ENCODE assay signal across 9 mouse cellular contexts in genomic region chr1:131078761-131079330, GRCm38 (mm10). TPM values are rescaled to one million over a fixed set of nuclear protein-coding genes. Genes with fewer than 3 reads are reported as not detected.
DNase-seq lines count a peak whose midpoint lies in the region; ATAC-seq and TF ChIP-seq lines count a peak whose summit lies in the region.
"Had no signal": no experiment of that assay in that cellular context is flagged by ENCODE, and none has a peak within 500 bp of the region (broad histone marks: within the 10 kb centered on the region; RNA-seq: fewer than 3 reads in every experiment).

No protein-coding gene starts in this region.

- POLR2A ChIA-PET in Patski (lab: Charles Lee): no interaction called here

- H3K27me3 ChIP-seq in Patski: no peaks in the 10 kb centered on the region
- H3K27me3 ChIP-seq in neural tube, embryonic 13.5 days: no peaks in the 10 kb centered on the region
- H3K27me3 ChIP-seq: liver, embryonic 15.5 days had no signal

- TF ChIP-seq CTCF in Patski (IDR thresholded peaks at IDR 0.05): no peak

- ATAC-seq in Patski: peak; percentile 29
- ATAC-seq in neural tube, embryonic 13.5 days (ENCODE audit: low read depth): peak; percentile 84
- no peak for ATAC-seq in monocyte, adult 5-6 weeks (replicated peaks; ENCODE audit: insufficient number of reproducible peaks, low FRiP score, low TSS enrichment, poor library complexity, severe bottlenecking)

- peak; percentile 82 to 87 for DNase-seq in cerebellum, postnatal 10 days
- no peak for DNase-seq in cerebellum, adult 9-10 months
- no peak for DNase-seq in Patski (ENCODE audit: low read depth, low spot score)
- DNase-seq in frontal cortex, postnatal 25 days (ENCODE audit: low spot score in 2 of 2): peak; percentile 23 to 46
- DNase-seq in layer of hippocampus, postnatal 36 days: peak; percentile 69 to 78
- DNase-seq in natural killer cell, adult 2 months (ENCODE audit: low spot score in 2 of 2): no peak

- no peaks in the 10 kb centered on the region for H3K9me3 ChIP-seq in neural tube, embryonic 13.5 days
- H3K9me3 ChIP-seq: liver, embryonic 15.5 days had no signal

- H3K4me3 ChIP-seq in neural tube, embryonic 13.5 days: no peak overlapping the region
- H3K4me3 ChIP-seq: liver, embryonic 15.5 days had no signal

- CTCF ChIA-PET in Patski (lab: Charles Lee): interaction anchor here (1.6 kb wide), 1 partner anchor 10 kb away, joined by 3 read pairs; no protein-coding TSS in a partner anchor

- H3K4me2 ChIP-seq in neural tube, embryonic 13.5 days: no peak overlapping the region
- H3K4me2 ChIP-seq: liver, embryonic 15.5 days had no signal

- H3K9ac ChIP-seq in neural tube, embryonic 13.5 days: no peak overlapping the region
- H3K9ac ChIP-seq: liver, embryonic 15.5 days had no signal

- H3K4me1 ChIP-seq in neural tube, embryonic 13.5 days (replicated peaks): peaks cover 73% of the 10 kb centered on the region

- H3K36me3 ChIP-seq in neural tube, embryonic 13.5 days: 0 out of 2 replicates have a peak, but pooled peaks cover 5% of the 10 kb centered on the region
- H3K36me3 ChIP-seq: liver, embryonic 15.5 days had no signal

- peak overlapping the region; percentile 64 for H3K27ac ChIP-seq in neural tube, embryonic 13.5 days (replicated peaks)
- H3K27ac ChIP-seq: liver, embryonic 15.5 days had no signal

- in situ Hi-C loops in Patski (cut with MboI; ENCODE audit: low pct_unique_long_range_greater_than_20kb): no loop called here

- 25% methylated on average over 3 of the region's 3 CpGs for WGBS in neural tube, embryonic 13.5 days

RNA-seq across cellular contexts. Expression of gene Mapkapk2, which starts 18.8 kb away (rescaled TPM):
- 129 TPM for polyA plus RNA-seq in Patski (2021)
- total RNA-seq in layer of hippocampus, postnatal 36 days (2021): 10 to 100 TPM; 26.6 to 32.4 TPM
- polyA plus RNA-seq in neural tube, embryonic 13.5 days (2015; fragmentation: Nextera tagmentation; extraction: Ambion mirVana): 22.3 and 22.7 TPM in 2 replicates
- 205 to 262 TPM (median 212 TPM) in 3 replicates for total RNA-seq in monocyte, adult 5-6 weeks (2017)

RNA-seq across cellular contexts. Expression of gene Il10, which starts 59.2 kb away (rescaled TPM):
- polyA plus RNA-seq in Patski (2021): 0.04 TPM
- total RNA-seq in layer of hippocampus, postnatal 36 days (2021): not detected
- polyA plus RNA-seq in neural tube, embryonic 13.5 days (2015; fragmentation: Nextera tagmentation; extraction: Ambion mirVana): not detected in 2 replicates
- total RNA-seq in monocyte, adult 5-6 weeks (2017): 0.49 to 1.5 TPM in 2 of 3 replicates, not detected in the other
- polyA plus RNA-seq: liver, embryonic 15.5 days had no signal

RNA-seq across cellular contexts. Expression of gene Dyrk3, which starts 59.3 kb away (rescaled TPM):
- 11.7 TPM for polyA plus RNA-seq in Patski (2021)
- total RNA-seq in layer of hippocampus, postnatal 36 days (2021): 10 to 100 TPM; 19.6 to 19.9 TPM
- 12.8 and 17.3 TPM in 2 replicates for polyA plus RNA-seq in neural tube, embryonic 13.5 days (2015; fragmentation: Nextera tagmentation; extraction: Ambion mirVana)
- 0.67 to 5.1 TPM (median 0.68 TPM) in 3 replicates for total RNA-seq in monocyte, adult 5-6 weeks (2017)

Comparison
In these comparisons a context has a peak if more than half of its experiments do, and no peak if none do; other contexts are left out.
1. DNase-seq: peak in cerebellum, postnatal 10 days (2 of 2), frontal cortex, postnatal 25 days (2 of 2) and layer of hippocampus, postnatal 36 days (2 of 2); none in cerebellum, adult 9-10 months (single experiment), Patski (single experiment) and natural killer cell, adult 2 months (0 of 2).